Mouse (Mus musculus) neutrophil, adult 5-6 weeks (primary cell): Measurements from ENCODE around the gene Rexo4. TPM values are rescaled to one million over a fixed set of nuclear protein-coding genes. Genes with fewer than 3 reads are reported as not detected.
A peak's percentile ranks its signal among the peaks of the same experiment; 100 is the strongest.

Experiments used
- ATAC-seq: fragments of 151-379, 151-347 bp; 2 replicates; pipeline ENCODE4 v1.8.0; 2017; ENCODE audit warnings: mild to moderate bottlenecking, moderate TSS enrichment; ENCODE audit not compliant: insufficient number of reproducible peaks, poor library complexity, low FRiP score, severe bottlenecking; ENCODE audit errors: extremely low read depth
- total RNA-seq: library from RNA; stranded (forward); fragments of 200-1000 nt; gene quantifications from 2 replicates; pipeline ENCODE4 v1.2.3, GENCODE M21; 2017

The Rexo4 gene
- total RNA-seq, 1 experiment from 2014 or later, result 98.3 TPM

DNA sequence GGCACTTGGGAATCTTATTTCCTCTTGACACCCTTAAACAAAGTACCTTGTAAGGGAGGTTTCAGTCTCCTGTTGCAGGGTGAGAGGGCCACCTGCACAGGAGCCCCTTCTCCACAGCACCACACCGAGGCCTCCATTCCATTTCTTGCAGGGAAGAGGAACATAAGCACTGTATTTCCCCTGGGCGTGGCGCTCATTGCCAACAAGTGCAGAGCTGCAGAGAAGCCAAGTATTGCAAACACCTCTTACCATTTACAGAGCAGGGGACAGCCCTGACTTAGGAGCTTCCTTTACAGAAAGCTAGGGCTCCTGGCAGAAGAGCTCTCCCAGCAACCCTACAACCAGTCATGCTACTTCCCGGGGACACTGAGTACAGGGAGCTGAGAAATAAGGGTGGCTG lies 12.0 kb downstream of the Rexo4 start:
- no peak for ATAC-seq

GRCm38 (mm10) chr2:26951346-26951905 lies 12.8 kb downstream of the Rexo4 start:
- ATAC-seq, result no peak

- ATAC-seq, result no peak
Observed at GRCm38 (mm10) chr2:26950411-26950810, 13.8 kb downstream of the Rexo4 start.

GRCm38 (mm10) chr2:26943253-26943652 lies 20.9 kb downstream of the Rexo4 start:
- no peak for ATAC-seq

GRCm38 (mm10) chr2:26941539-26941938 lies 22.6 kb downstream of the Rexo4 start:
- peak; percentile 87 for ATAC-seq

GRCm38 (mm10) chr2:26936425-26936824 lies 27.8 kb downstream of the Rexo4 start:
- no peak for ATAC-seq

DNA sequence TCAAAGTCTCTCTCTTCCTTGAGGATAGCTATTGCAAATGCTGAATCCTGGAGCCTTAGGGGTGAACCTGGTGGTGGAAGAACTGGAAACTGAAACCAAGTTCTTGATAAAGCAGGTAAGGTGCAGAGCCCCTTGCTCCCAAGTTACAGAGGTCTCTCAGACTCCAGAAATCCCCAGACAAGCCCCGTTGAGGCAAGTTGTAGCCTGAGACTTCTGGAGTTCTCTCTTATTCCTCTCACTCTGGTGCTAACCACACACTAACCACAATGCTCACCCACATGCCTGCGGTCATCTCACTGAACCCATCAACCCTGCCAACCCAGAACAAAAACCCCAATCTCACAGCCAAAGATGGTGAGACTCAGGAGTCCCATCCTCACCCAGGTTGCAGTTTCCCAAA lies 28.9 kb downstream of the Rexo4 start:
- ATAC-seq, result no peak

DNA sequence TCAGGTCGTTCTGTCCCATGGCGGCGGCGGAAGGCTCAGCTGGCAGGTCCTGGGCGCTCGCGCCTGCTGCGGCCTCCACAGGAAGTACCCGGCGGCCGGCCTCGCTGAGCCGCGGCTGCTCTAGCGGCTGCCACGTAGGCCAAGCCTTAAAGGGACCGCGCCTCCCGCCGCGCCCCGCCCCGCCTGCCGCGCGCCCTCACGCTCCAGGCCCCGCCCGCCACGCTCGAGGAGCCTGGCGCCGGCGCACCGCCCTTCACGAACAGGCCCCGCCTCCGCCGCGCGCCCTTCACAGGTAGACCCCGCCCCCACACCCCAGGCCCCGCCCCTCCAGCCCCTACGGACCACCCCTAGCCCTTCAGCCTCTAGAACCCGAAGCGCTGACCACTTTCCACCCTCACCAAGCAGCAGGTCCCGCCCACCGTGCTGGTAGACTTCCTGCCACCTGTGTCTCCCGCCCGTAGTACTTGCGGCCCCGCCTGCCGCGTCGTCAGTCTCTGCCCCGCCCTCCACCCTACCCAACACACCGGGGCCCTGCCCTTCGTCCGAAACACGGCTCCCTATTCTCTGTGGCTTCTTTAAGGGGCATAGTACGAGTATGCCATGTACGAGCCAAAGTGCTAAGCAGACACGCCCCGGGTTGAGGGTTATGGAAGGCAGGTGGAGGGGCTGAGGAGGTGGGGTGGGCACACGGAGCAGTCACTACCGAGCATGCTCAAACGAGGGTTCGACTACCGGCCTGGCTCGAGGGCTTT lies 30.7 kb downstream of the Rexo4 start, which contains the start of the genes Surf4 and Stkld1:
Gene Surf4, minus strand, starts transcription at position 625 of the 752 bp plus-strand sequence.
Gene Stkld1, plus strand, starts transcription at position 744 of the 752 bp plus-strand sequence.
- ATAC-seq, result peak; percentile 87

GRCm38 (mm10) chr2:26932473-26933303 lies 31.5 kb downstream of the Rexo4 start:
- ATAC-seq, result no peak

GRCm38 (mm10) chr2:26930390-26930789 lies 33.8 kb downstream of the Rexo4 start:
- ATAC-seq, result peak; percentile 52

DNA sequence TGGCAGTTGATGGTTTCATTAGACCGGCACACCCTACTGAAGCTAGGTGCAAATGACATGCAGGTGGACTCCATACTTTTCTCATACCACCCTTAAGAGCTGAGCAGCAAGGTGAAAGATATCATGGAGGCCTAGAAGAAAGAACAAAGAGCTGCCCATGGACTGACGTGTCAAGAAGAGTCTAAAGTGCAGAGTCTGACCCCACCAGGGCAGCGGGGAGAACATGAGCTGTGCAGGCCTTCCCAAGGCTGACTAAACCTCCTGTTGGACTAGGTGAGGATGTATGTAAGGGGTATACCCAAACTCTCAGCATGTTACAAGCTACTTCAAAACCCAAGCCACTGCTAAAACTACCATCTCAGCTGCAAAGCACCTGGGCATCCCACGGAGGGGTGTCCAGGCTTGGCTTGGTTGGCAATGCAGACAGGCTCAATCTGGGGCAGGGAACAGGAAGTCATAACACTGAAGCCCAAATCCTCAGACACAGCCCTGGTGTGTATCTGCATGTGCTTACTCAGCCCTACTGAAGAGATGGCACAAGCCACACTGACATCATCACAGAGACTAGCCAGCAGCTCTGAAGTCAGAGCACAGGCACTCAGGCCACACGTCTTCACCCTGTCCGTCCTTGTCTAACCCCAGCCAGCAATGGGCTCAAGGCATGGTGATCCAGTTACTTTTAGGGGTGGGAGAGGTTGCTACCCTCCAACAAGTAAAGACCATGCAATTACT lies 36.3 kb downstream of the Rexo4 start:
- no peak for ATAC-seq

DNA sequence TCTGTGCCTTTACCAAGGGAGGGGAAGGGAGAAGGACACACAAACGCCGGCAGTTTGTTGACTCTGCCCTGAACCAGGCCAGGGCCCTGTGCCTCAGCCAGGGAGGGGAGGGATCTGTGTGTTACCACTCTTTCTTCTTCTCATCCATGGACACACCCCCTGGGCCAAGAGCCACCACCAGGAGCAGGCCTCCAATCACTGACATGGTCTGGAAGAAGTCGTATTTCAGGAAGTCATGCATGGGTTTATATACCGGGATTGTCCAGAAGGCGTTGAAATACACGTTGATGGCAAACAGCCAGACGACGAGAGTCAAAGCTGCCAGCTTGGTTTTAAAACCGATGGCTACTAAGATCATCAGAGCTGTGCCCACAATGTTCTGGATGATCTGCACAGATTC lies 42.4 kb downstream of the Rexo4 start:
- no peak for ATAC-seq

- ATAC-seq, result no peak
Observed at GRCm38 (mm10) chr2:26920190-26920855, 43.9 kb downstream of the Rexo4 start.

- ATAC-seq, result no peak
Observed at GRCm38 (mm10) chr2:26919684-26920083, 44.5 kb downstream of the Rexo4 start.

DNA sequence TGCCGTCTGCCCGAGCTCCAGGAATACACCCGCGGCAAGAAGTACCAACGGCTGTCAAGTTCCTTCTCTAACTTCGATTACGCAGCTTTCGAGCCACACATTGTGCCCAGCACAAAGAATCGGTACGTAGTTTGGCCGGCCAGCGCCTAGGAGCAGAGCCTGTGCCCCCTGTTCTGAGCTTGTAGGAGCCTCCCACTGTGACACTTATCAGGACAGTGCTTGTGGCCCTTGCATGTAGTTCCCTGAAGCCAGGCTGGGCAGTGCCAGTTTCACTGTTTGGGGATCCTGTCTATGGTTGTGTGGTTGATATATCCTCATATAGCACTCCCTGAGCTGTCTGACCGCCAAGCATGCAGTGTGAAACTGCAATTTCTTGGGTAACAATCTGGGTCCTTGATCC lies 47.4 kb downstream of the Rexo4 start:
- ATAC-seq, result no peak

DNA sequence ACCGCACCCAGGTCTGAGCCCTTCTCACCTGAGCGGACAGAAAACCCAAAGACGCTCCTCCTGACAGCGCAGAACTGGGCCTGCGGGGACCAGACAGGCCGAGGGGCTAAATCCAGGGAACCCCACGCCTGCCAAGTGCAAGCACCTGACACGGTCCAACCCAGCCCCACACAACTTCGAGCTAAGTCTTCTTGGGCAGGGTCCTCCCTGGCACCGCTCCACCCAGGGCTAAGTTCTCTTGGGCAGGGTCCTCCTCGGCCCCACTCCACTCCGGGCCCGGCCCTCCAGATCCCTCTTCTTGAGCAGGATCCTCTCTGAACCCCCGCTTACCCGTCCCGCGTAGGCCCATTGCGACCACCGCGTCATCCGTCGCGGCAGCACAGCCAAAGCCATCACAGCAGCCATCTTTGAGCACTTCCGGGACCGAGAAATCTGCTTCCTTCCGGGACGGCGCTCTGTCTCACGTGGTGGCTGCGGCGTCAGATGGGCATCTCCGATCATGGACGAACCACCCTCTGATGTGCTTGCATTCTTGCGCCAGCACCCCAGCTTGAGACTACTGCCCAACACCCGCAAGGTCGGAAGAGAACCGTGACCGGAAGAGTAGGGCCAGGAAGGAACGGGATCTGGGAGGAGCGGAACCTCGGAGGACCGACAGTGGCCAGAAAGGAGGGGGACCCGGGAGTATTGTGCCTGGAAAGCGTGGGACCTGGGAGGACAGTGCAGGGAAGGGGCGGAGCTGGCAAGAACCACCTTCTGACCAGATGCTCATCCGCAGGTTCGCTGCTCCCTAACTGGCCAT lies 48.1 kb downstream of the Rexo4 start, which contains the start of the genes Surf2 and Surf1:
Gene Surf2, plus strand, starts transcription at position 441 of the 802 bp plus-strand sequence.
Gene Surf1, minus strand, starts transcription at position 604 of the 802 bp plus-strand sequence.
- ATAC-seq, result peak; percentile 87

GRCm38 (mm10) chr2:26914148-26914941 lies 49.8 kb downstream of the Rexo4 start:
- ATAC-seq, result no peak
